Mouse (Mus musculus) kidney, postnatal 14 days (tissue): Measurements from ENCODE around the gene Gm20877.
"Not testable (repeated sequence)": the region's sequence is repeated elsewhere in the genome, so short reads cannot be mapped to it uniquely, and the experiment has no call there.

Experiments used
- DNase-seq: peaks from one replicate; pipeline ENCODE4 v3.0.0; 2022; ENCODE audit warnings: mixed read lengths

Gene Gm20877

GRCm38 (mm10) chrY:17093573-17093972, at the start of gene Gm20877:
TSS of gene Gm20877 (plus strand) at chrY:17093873.
- DNase-seq: not testable (repeated sequence)
